Mouse (Mus musculus): Measurements from ENCODE around the gene Trp53tg5. TPM values are rescaled to one million over a fixed set of nuclear protein-coding genes. Genes with fewer than 3 reads are reported as not detected.

Gene Trp53tg5
- total and polyA plus RNA-seq, 2 experiments from 2014 or later, result not detected

DNA sequence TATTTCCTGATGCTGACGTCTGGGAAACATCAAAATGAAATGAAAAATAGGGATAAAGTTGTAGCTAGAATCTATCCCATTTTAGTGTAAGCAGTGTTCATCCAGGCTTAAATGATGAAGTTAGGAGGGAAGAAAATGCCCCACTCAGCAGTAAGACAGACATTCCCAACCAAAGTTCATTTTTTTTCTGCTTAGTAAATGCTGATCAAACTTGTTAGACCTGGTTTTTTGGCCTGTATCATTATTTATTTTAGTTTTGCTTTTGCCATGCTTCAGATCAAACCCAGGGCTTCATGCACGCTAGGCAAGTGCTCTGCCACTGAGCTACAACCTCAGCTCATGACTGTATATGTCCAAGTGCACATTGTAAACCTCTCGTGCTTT is 27.4 kb downstream of the Trp53tg5 start:
- H3K4me1 ChIP-seq (ENCODE audit: insufficient read depth, low read length), result peaks cover 17% of the 10 kb centered on the region
- no peaks in the 10 kb centered on the region for H3K9me3 ChIP-seq (ENCODE audit: low read length)
- no peak overlapping the region for H3K4me3 ChIP-seq (ENCODE audit: low read length)
- no peak for TF ChIP-seq CTCF (IDR thresholded peaks at IDR 0.05; ENCODE audit: low read depth)
- no peaks in the 10 kb centered on the region for H3K27me3 ChIP-seq (ENCODE audit: insufficient read depth, low read length)
- no peak overlapping the region for H3K27ac ChIP-seq
- 82% methylated on average over 3 of the region's 3 CpGs for WGBS
- ATAC-seq (no peak), DNase-seq (ENCODE audit: low spot score) (no peak)
- no peaks in the 10 kb centered on the region for H3K36me3 ChIP-seq (ENCODE audit: insufficient read depth, low read length)
- H3K9ac ChIP-seq (replicated peaks; ENCODE audit: low read length), result no peak overlapping the region
- H3K4me2 ChIP-seq (ENCODE audit: low read depth, low read length), result no peak overlapping the region

- Histone ChIP-seq H3K36me3 (ENCODE audit: insufficient read depth, low read length) (no peaks in the 10 kb centered on the region), H3K4me3 (ENCODE audit: low read length) (no peak overlapping the region), H3K4me1 (ENCODE audit: insufficient read depth, low read length) (peaks cover 17% of the 10 kb centered on the region), H3K9ac (replicated peaks; ENCODE audit: low read length) (no peak overlapping the region), H3K4me2 (ENCODE audit: low read depth, low read length) (no peak overlapping the region), H3K9me3 (ENCODE audit: low read length) (no peaks in the 10 kb centered on the region), H3K27me3 (ENCODE audit: insufficient read depth, low read length) (no peaks in the 10 kb centered on the region), H3K27ac (no peak overlapping the region)
- no peak for TF ChIP-seq CTCF (IDR thresholded peaks at IDR 0.05; ENCODE audit: low read depth)
- no peak for DNase-seq (ENCODE audit: low spot score)
- WGBS, result 90% methylated on average over 3 of the region's 3 CpGs
- ATAC-seq, result no peak
Observed at GRCm38 (mm10) chr2:164445399-164446085, 28.0 kb downstream of the Trp53tg5 start.

GRCm38 (mm10) chr2:164444701-164445100 is 28.8 kb downstream of the Trp53tg5 start:
- H3K36me3 ChIP-seq (ENCODE audit: insufficient read depth, low read length), result no peaks in the 10 kb centered on the region
- no peak for TF ChIP-seq CTCF (IDR thresholded peaks at IDR 0.05; ENCODE audit: low read depth)
- no peak for DNase-seq (ENCODE audit: low spot score)
- H3K4me2 ChIP-seq (ENCODE audit: low read depth, low read length), result no peak overlapping the region
- no peak overlapping the region for H3K9ac ChIP-seq (replicated peaks; ENCODE audit: low read length)
- WGBS, result 84% methylated on average over 2 of the region's 2 CpGs
- H3K4me3 ChIP-seq (ENCODE audit: low read length), result no peak overlapping the region
- H3K27me3 ChIP-seq (ENCODE audit: insufficient read depth, low read length), result no peaks in the 10 kb centered on the region
- peaks cover 17% of the 10 kb centered on the region for H3K4me1 ChIP-seq (ENCODE audit: insufficient read depth, low read length)
- no peak for ATAC-seq
- H3K9me3 ChIP-seq (ENCODE audit: low read length), result no peaks in the 10 kb centered on the region
- no peak overlapping the region for H3K27ac ChIP-seq

DNA sequence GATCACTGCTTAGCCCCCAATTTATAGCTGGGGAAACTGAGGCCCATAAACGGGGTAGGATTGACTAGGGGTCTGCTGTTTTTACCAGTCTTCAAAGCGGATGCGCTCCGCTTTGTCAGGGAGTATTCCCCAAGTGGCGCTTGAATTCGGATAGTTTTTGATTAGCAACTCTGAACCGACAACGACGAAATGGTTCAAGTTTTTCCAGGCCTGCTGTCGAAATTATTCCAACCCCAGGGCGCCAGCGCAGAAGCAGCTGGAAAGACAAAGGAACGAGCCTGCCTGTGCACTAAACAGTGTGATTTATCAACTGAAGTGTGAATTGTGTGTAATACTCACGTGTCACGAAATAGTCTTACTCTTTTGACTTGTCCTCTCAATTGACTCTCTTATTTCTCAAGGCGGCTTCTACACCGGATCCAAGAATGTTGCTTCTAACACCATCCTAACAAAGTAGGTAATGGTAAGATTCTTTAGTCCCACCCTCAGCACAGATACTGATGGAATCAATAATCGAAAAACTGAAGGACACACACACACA is 30.0 kb downstream of the Trp53tg5 start, which contains the start of gene Sdc4:
TSS of gene Sdc4 (minus strand) at position 428 of the 541 bp plus-strand sequence.
- DNase-seq (ENCODE audit: low spot score) (peak; percentile 33), ATAC-seq (no peak)
- H3K4me1 ChIP-seq (ENCODE audit: insufficient read depth, low read length), result peaks cover 17% of the 10 kb centered on the region
- no peaks in the 10 kb centered on the region for H3K9me3 ChIP-seq (ENCODE audit: low read length)
- no peaks in the 10 kb centered on the region for H3K27me3 ChIP-seq (ENCODE audit: insufficient read depth, low read length)
- peak within 1 kb of the TSS; percentile 52 for H3K4me3 ChIP-seq (ENCODE audit: low read length)
- peak within 1 kb of the TSS; percentile 92 for H3K4me2 ChIP-seq (ENCODE audit: low read depth, low read length)
- no peaks in the 10 kb centered on the region for H3K36me3 ChIP-seq (ENCODE audit: insufficient read depth, low read length)
- H3K27ac ChIP-seq, result peak within 1 kb of the TSS; percentile 51; the same call in 1 of the 2 replicates
- TF ChIP-seq CTCF (IDR thresholded peaks at IDR 0.05; ENCODE audit: low read depth), result no peak
- whole genome bisulfite sequencing, result 8% methylated on average over 18 of the region's 18 CpGs
- peak within 1 kb of the TSS; percentile 65 for H3K9ac ChIP-seq (replicated peaks; ENCODE audit: low read length)

DNA sequence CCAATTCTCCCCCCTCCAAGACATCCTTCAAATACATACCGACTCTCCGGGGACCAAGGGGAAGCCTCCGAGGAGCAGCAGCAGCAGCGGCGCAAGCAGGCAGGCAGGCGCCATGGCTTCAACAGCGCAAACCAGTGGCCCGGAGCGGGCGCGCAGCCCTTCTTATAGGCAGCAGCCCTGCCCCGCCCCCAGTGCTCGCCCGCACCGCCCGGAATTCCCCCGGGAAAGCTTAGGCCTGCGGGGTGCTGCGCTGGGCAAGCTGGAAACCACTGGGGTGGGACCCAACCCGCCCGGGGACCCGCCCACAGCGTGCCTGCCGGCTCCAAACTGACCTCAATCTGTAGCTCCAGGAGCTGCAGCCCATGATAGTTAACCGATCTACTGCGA is 30.5 kb downstream of the Trp53tg5 start:
- Histone ChIP-seq H3K4me2 (ENCODE audit: low read depth, low read length) (peak overlapping the region; percentile 92), H3K9me3 (ENCODE audit: low read length) (no peaks in the 10 kb centered on the region), H3K27ac (peak overlapping the region; percentile 51; the same call in 1 of the 2 replicates), H3K36me3 (ENCODE audit: insufficient read depth, low read length) (no peaks in the 10 kb centered on the region), H3K27me3 (ENCODE audit: insufficient read depth, low read length) (no peaks in the 10 kb centered on the region), H3K4me1 (ENCODE audit: insufficient read depth, low read length) (peaks cover 17% of the 10 kb centered on the region), H3K4me3 (ENCODE audit: low read length) (peak overlapping the region; percentile 52), H3K9ac (replicated peaks; ENCODE audit: low read length) (peak overlapping the region; percentile 65)
- TF ChIP-seq CTCF (IDR thresholded peaks at IDR 0.05; ENCODE audit: low read depth), result peak; percentile 51
- DNase-seq (ENCODE audit: low spot score) (peak; percentile 84), ATAC-seq (peak; percentile 93)
- WGBS, result under 1% methylated on average over 26 of the region's 26 CpGs

- H3K9ac ChIP-seq (replicated peaks; ENCODE audit: low read length), result peak overlapping the region; percentile 65
Observed at GRCm38 (mm10) chr2:164442315-164443050, 31.0 kb downstream of the Trp53tg5 start.

More at GRCm38 (mm10) chr2:164442315-164443050, 31.0 kb downstream of the Trp53tg5 start:
- peak; percentile 63 for ATAC-seq
- TF ChIP-seq CTCF (IDR thresholded peaks at IDR 0.05; ENCODE audit: low read depth), result no peak
- no peaks in the 10 kb centered on the region for H3K27me3 ChIP-seq (ENCODE audit: insufficient read depth, low read length)
- peaks cover 17% of the 10 kb centered on the region for H3K4me1 ChIP-seq (ENCODE audit: insufficient read depth, low read length)
- H3K27ac ChIP-seq, result peak overlapping the region; percentile 51; the same call in 1 of the 2 replicates
- H3K9me3 ChIP-seq (ENCODE audit: low read length), result no peaks in the 10 kb centered on the region
- H3K4me2 ChIP-seq (ENCODE audit: low read depth, low read length), result peak overlapping the region; percentile 92
- 4% methylated on average over 29 of the region's 29 CpGs for WGBS
- DNase-seq (ENCODE audit: low spot score), result no peak
- peak overlapping the region; percentile 52 for H3K4me3 ChIP-seq (ENCODE audit: low read length)
- H3K36me3 ChIP-seq (ENCODE audit: insufficient read depth, low read length), result no peaks in the 10 kb centered on the region

Measured in hindbrain, postnatal 0 days (tissue).